Mouse (Mus musculus) stomach, postnatal 0 days (tissue): ENCODE data around the gene Zfp53.

Experiments used
- CTCF ChIP-seq: IDR thresholded peaks from 2 replicates; pipeline ENCODE4 v1.5.1; 2016; ENCODE audit warnings: antibody characterized with exemption, low read depth, mild to moderate bottlenecking, moderate library complexity
- EP300 ChIP-seq: optimal IDR thresholded peaks from 2 replicates; pipeline ENCODE3; 2016; ENCODE audit warnings: antibody characterized with exemption

- no peak for TF ChIP-seq EP300
- TF ChIP-seq CTCF = peak; percentile 89
These were observed 26.8 kb downstream of the Zfp53 start for GRCm38 (mm10) chr17:21515403-21516105.
